Mouse (Mus musculus) erythroblast, embryonic 14.5 days (primary cell): ENCODE results near the gene Snapc4.

Source experiments
- GATA1 ChIP-seq: IDR thresholded peaks from 2 replicates; pipeline ENCODE4 v1.6.1; 2012; ENCODE audit warnings: low read length, inconsistent platforms, mixed read lengths
- TAL1 ChIP-seq: IDR thresholded peaks from 3 replicates; pipeline ENCODE4 v1.6.1; 2012; ENCODE audit warnings: low read length, inconsistent platforms, mixed read lengths

- TF ChIP-seq GATA1 (no peak), TAL1 (no peak)
These were observed 37.6 kb downstream of the Snapc4 start for GRCm38 (mm10) chr2:26342609-26343490.
